Mouse (Mus musculus): ENCODE results near the gene Gm20518.

DNA sequence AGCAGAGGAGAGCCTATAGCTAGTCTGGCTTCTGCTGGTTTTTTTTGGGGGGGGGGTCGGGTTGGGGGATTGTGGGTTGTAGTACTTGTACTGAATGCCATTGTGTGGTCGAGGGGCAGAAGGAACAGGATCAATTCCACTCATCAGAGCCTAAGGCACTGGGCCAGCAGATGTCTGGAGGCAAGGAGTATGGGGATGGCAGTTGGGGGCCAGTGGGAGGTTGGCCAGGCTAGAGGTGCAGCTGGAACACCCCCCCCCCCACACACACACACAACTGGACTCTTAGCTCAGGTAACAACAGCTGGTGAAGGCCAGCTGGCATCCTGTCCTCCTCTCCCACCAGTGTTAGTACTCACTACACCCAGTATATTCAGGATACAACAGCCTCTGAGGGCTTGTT is 37.7 kb upstream of the Gm20518 start:
- TF ChIP-seq CTCF (IDR thresholded peaks at IDR 0.05; ENCODE audit: borderline replicate concordance, insufficient read depth, low read length) (no peak), POLR2A (IDR thresholded peaks at IDR 0.05; ENCODE audit: low read depth, low read length) (no peak)

Data from embryonic fibroblast, embryonic 13.5 days (primary cell).